Mouse (Mus musculus): Measurements from ENCODE around the gene Degs2. TPM values are rescaled to one million over a fixed set of nuclear protein-coding genes. Genes with fewer than 3 reads are reported as not detected.

Gene Degs2
- polyA plus RNA-seq, 1 experiment: not detected

GRCm38 (mm10) chr12:108686463-108686862 is 15.7 kb downstream of the Degs2 start:
- Histone ChIP-seq H3K4me3 (ENCODE audit: insufficient read depth, low read length) (no peak overlapping the region), H3K4me1 (ENCODE audit: control insufficient read depth, insufficient read depth, low read length) (no peaks in the 10 kb centered on the region), H3K27ac (ENCODE audit: insufficient read depth, low read depth, low read length) (no peak overlapping the region)
- no peak for TF ChIP-seq CTCF (IDR thresholded peaks at IDR 0.05; ENCODE audit: low read depth, low read length)

- H3K27ac ChIP-seq (ENCODE audit: insufficient read depth, low read depth, low read length): no peak overlapping the region
- H3K4me3 ChIP-seq (ENCODE audit: insufficient read depth, low read length): no peak overlapping the region
- TF ChIP-seq CTCF (IDR thresholded peaks at IDR 0.05; ENCODE audit: low read depth, low read length): no peak
- TF ChIP-seq POLR2A (IDR thresholded peaks at IDR 0.05; ENCODE audit: borderline replicate concordance, low read depth, low read length): no peak
- no peaks in the 10 kb centered on the region for H3K4me1 ChIP-seq (ENCODE audit: control insufficient read depth, insufficient read depth, low read length)
These were observed 19.7 kb downstream of the Degs2 start for GRCm38 (mm10) chr12:108682240-108683023.

GRCm38 (mm10) chr12:108680861-108681260 is 21.3 kb downstream of the Degs2 start:
- Histone ChIP-seq H3K4me1 (ENCODE audit: control insufficient read depth, insufficient read depth, low read length) (no peaks in the 10 kb centered on the region), H3K27ac (ENCODE audit: insufficient read depth, low read depth, low read length) (no peak overlapping the region), H3K4me3 (ENCODE audit: insufficient read depth, low read length) (no peak overlapping the region)
- TF ChIP-seq POLR2A (IDR thresholded peaks at IDR 0.05; ENCODE audit: borderline replicate concordance, low read depth, low read length) (no peak), CTCF (IDR thresholded peaks at IDR 0.05; ENCODE audit: low read depth, low read length) (no peak)

- no peak for TF ChIP-seq POLR2A (IDR thresholded peaks at IDR 0.05; ENCODE audit: borderline replicate concordance, low read depth, low read length)
- TF ChIP-seq CTCF (IDR thresholded peaks at IDR 0.05; ENCODE audit: low read depth, low read length): no peak
- H3K4me1 ChIP-seq (ENCODE audit: control insufficient read depth, insufficient read depth, low read length): no peaks in the 10 kb centered on the region
- no peak overlapping the region for H3K27ac ChIP-seq (ENCODE audit: insufficient read depth, low read depth, low read length)
- no peak overlapping the region for H3K4me3 ChIP-seq (ENCODE audit: insufficient read depth, low read length)
These were observed 23.7 kb downstream of the Degs2 start for GRCm38 (mm10) chr12:108678366-108678765.

GRCm38 (mm10) chr12:108677116-108677515 is 25.0 kb downstream of the Degs2 start:
- no peak for TF ChIP-seq CTCF (IDR thresholded peaks at IDR 0.05; ENCODE audit: low read depth, low read length)
- no peak for TF ChIP-seq POLR2A (IDR thresholded peaks at IDR 0.05; ENCODE audit: borderline replicate concordance, low read depth, low read length)

GRCm38 (mm10) chr12:108675614-108676401 is 26.3 kb downstream of the Degs2 start:
- TF ChIP-seq POLR2A (IDR thresholded peaks at IDR 0.05; ENCODE audit: borderline replicate concordance, low read depth, low read length): no peak
- Histone ChIP-seq H3K27ac (ENCODE audit: insufficient read depth, low read depth, low read length) (no peak overlapping the region), H3K4me3 (ENCODE audit: insufficient read depth, low read length) (no peak overlapping the region), H3K4me1 (ENCODE audit: control insufficient read depth, insufficient read depth, low read length) (no peaks in the 10 kb centered on the region)

More at GRCm38 (mm10) chr12:108677116-108677515, 25.0 kb downstream of the Degs2 start:
- no peaks in the 10 kb centered on the region for H3K4me1 ChIP-seq (ENCODE audit: control insufficient read depth, insufficient read depth, low read length)
- H3K27ac ChIP-seq (ENCODE audit: insufficient read depth, low read depth, low read length): no peak overlapping the region
- no peak overlapping the region for H3K4me3 ChIP-seq (ENCODE audit: insufficient read depth, low read length)

- H3K4me1 ChIP-seq (ENCODE audit: control insufficient read depth, insufficient read depth, low read length): no peaks in the 10 kb centered on the region
- no peak overlapping the region for H3K4me3 ChIP-seq (ENCODE audit: insufficient read depth, low read length)
- H3K27ac ChIP-seq (ENCODE audit: insufficient read depth, low read depth, low read length): no peak overlapping the region
- TF ChIP-seq POLR2A (IDR thresholded peaks at IDR 0.05; ENCODE audit: borderline replicate concordance, low read depth, low read length) (no peak), CTCF (IDR thresholded peaks at IDR 0.05; ENCODE audit: low read depth, low read length) (no peak)
These were observed 27.2 kb downstream of the Degs2 start for GRCm38 (mm10) chr12:108674916-108675315.

GRCm38 (mm10) chr12:108674502-108674901 is 27.6 kb downstream of the Degs2 start:
- Histone ChIP-seq H3K27ac (ENCODE audit: insufficient read depth, low read depth, low read length) (no peak overlapping the region), H3K4me1 (ENCODE audit: control insufficient read depth, insufficient read depth, low read length) (no peaks in the 10 kb centered on the region)
- TF ChIP-seq POLR2A (IDR thresholded peaks at IDR 0.05; ENCODE audit: borderline replicate concordance, low read depth, low read length): no peak
- TF ChIP-seq CTCF (IDR thresholded peaks at IDR 0.05; ENCODE audit: low read depth, low read length): no peak

GRCm38 (mm10) chr12:108673546-108673945 is 28.6 kb downstream of the Degs2 start:
- no peak overlapping the region for H3K4me3 ChIP-seq (ENCODE audit: insufficient read depth, low read length)

More at GRCm38 (mm10) chr12:108674502-108674901, 27.6 kb downstream of the Degs2 start:
- H3K4me3 ChIP-seq (ENCODE audit: insufficient read depth, low read length): no peak overlapping the region

GRCm38 (mm10) chr12:108672908-108673307 is 29.2 kb downstream of the Degs2 start:
- Histone ChIP-seq H3K27ac (ENCODE audit: insufficient read depth, low read depth, low read length) (no peak overlapping the region), H3K4me3 (ENCODE audit: insufficient read depth, low read length) (no peak overlapping the region), H3K4me1 (ENCODE audit: control insufficient read depth, insufficient read depth, low read length) (no peaks in the 10 kb centered on the region)
- no peak for TF ChIP-seq POLR2A (IDR thresholded peaks at IDR 0.05; ENCODE audit: borderline replicate concordance, low read depth, low read length)
- no peak for TF ChIP-seq CTCF (IDR thresholded peaks at IDR 0.05; ENCODE audit: low read depth, low read length)

More at GRCm38 (mm10) chr12:108673546-108673945, 28.6 kb downstream of the Degs2 start:
- no peak for TF ChIP-seq CTCF (IDR thresholded peaks at IDR 0.05; ENCODE audit: low read depth, low read length)
- TF ChIP-seq POLR2A (IDR thresholded peaks at IDR 0.05; ENCODE audit: borderline replicate concordance, low read depth, low read length): no peak
- H3K4me1 ChIP-seq (ENCODE audit: control insufficient read depth, insufficient read depth, low read length): no peaks in the 10 kb centered on the region
- H3K27ac ChIP-seq (ENCODE audit: insufficient read depth, low read depth, low read length): no peak overlapping the region

Data from bone marrow macrophage, adult 2 months (primary cell).